Mouse (Mus musculus) liver, postnatal 0 days (tissue): ENCODE measurements around the gene Wdfy2. TPM values are rescaled to one million over a fixed set of nuclear protein-coding genes. Genes with fewer than 3 reads are reported as not detected.
"Not testable (repeated sequence)": the region's sequence is repeated elsewhere in the genome, so short reads cannot be mapped to it uniquely, and the experiment has no call there.

Experiments
- ATAC-seq: fragments of 200-750 bp; cut with Nextera tagmentation; 2 replicates; pipeline ENCODE4 v1.8.0; 2017; ENCODE audit warnings: mild to moderate bottlenecking, moderate library complexity
- DNase-seq: peaks from one replicate; pipeline ENCODE4 v3.0.0-alpha.2; 2016
- H3K27ac ChIP-seq: fragments of 300-500 bp; sonication (generic); 2 replicates; pipeline ENCODE4 v1.5.1; 2014; ENCODE audit warnings: antibody characterized with exemption, moderate library complexity, mild to moderate bottlenecking, low read depth
- H3K27me3 ChIP-seq: fragments of 300-500 bp; sonication (generic); 2 replicates; pipeline ENCODE4 v1.6.1; 2014; ENCODE audit warnings: low read length, control low read depth, mixed read lengths; ENCODE audit not compliant: insufficient read depth
- H3K36me3 ChIP-seq: fragments of 300-500 bp; sonication (generic); replicated peaks from 2 replicates; pipeline ENCODE4 v1.6.1; 2014; ENCODE audit warnings: mild to moderate bottlenecking, control low read depth, low read length, moderate library complexity, mixed read lengths; ENCODE audit not compliant: insufficient read depth
- H3K4me1 ChIP-seq: fragments of 300-500 bp; sonication (generic); 2 replicates; pipeline ENCODE4 v1.6.1; 2014; ENCODE audit warnings: antibody characterized with exemption, mild to moderate bottlenecking, control low read depth; ENCODE audit not compliant: insufficient read depth
- H3K4me2 ChIP-seq: fragments of 300-500 bp; sonication (generic); 2 replicates; pipeline ENCODE4 v1.6.1; 2014; ENCODE audit warnings: low read depth, mild to moderate bottlenecking, low read length, moderate library complexity, mixed read lengths
- H3K4me3 ChIP-seq: fragments of 300-500 bp; sonication (generic); 2 replicates; pipeline ENCODE4 v1.5.1; 2014; ENCODE audit warnings: low read depth, low read length
- H3K9ac ChIP-seq: fragments of 300-500 bp; sonication (generic); replicated peaks from 2 replicates; pipeline ENCODE4 v1.6.1; 2014; ENCODE audit warnings: mild to moderate bottlenecking, moderate library complexity
- H3K9me3 ChIP-seq: fragments of 300-500 bp; sonication (generic); 2 replicates; pipeline ENCODE4 v1.6.1; 2016; ENCODE audit warnings: mild to moderate bottlenecking, control low read depth, low read length, mixed read lengths
- CTCF ChIP-seq: sonication (generic); IDR thresholded peaks from 2 replicates; pipeline ENCODE4 v1.5.1; 2016; ENCODE audit warnings: antibody characterized with exemption, low read depth
- EP300 ChIP-seq: IDR thresholded peaks from 2 replicates; pipeline ENCODE4 v1.6.1; 2016; ENCODE audit warnings: antibody characterized with exemption, low read depth, mild to moderate bottlenecking
- WGBS: fragments of 180-500 bp; shearing (Covaris S2); extraction: QIAGEN DNeasy Blood & Tissue Kit; methylation state at CpG from one replicate; pipeline ENCODE4 v1.1.7; 2014; ENCODE audit not compliant: insufficient replicate concordance; 5-methylcytosine and 5-hydroxymethylcytosine counted together
- polyA plus RNA-seq: library from polyadenylated mRNA; unstranded; fragments of >200 nt; fragmentation: Nextera tagmentation; extraction: Ambion mirVana; gene quantifications from 2 replicates; pipeline ENCODE4 v1.2.1, GENCODE M21; 2015

The Wdfy2 gene
- polyA plus RNA-seq, 1 experiment from 2014 or later, result 2.0 TPM

DNA sequence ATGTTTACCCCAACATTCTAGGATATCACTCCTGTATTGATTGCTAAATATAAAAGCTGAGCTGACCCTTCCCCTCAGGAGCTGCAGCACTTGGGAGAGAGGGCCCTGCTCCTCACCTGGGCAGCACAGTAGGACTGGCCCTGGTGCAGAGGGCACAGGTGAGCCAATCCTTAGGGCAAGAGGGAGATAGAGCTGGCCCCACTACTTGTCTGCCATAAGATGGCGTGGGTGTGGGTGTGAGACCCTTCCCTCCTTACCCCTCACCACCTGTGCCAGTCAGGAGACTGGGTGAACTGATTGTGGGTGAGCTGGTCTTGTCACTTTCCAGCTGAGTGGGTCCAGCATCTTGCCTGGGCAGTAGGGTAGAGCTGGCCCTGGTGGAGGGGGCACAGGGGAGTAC is 47.2 kb downstream of the Wdfy2 start:
- H3K27ac ChIP-seq, result no peak overlapping the region
- WGBS, result 86% methylated on average over 1 of the region's 1 CpGs
- TF ChIP-seq CTCF (no peak), EP300 (no peak)

DNA sequence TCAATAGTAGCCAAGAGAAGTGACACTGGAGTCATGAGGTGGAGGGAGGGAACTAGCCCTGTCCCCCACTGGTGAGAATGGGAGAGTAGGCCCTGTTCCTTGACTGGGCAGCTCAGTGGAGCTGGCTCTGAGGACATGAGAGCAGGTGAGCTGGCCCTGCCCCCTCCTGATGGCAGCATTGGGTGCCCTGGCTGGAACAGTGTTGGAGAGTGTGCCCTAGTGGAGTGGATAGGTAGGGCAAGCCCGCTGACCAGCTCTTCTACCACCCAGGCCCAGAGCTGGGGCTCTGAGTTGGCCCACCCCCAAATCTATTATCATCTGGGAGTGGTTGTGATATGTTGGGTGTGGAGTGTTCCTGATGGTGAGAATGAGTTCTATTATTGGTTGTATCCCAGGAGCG is 47.7 kb downstream of the Wdfy2 start:
- Histone ChIP-seq H3K27ac (no peak overlapping the region), H3K9ac (no peak overlapping the region), H3K9me3 (no peaks in the 10 kb centered on the region), H3K36me3 (no peaks in the 10 kb centered on the region), H3K4me3 (no peak overlapping the region), H3K4me2 (no peak overlapping the region), H3K27me3 (no peaks in the 10 kb centered on the region), H3K4me1 (peaks cover 17% of the 10 kb centered on the region)
- ATAC-seq, result no peak
- TF ChIP-seq CTCF, result peak; percentile 26
- no peak for TF ChIP-seq EP300
- 74% methylated on average over 2 of the region's 2 CpGs for WGBS
- DNase-seq, result no peak

More for the DNA sequence above, 47.2 kb downstream of the Wdfy2 start:
- H3K4me3 ChIP-seq, result no peak overlapping the region
- DNase-seq (no peak), ATAC-seq (no peak)
- H3K9ac ChIP-seq, result no peak overlapping the region
- no peaks in the 10 kb centered on the region for H3K27me3 ChIP-seq
- H3K4me1 ChIP-seq, result peaks cover 22% of the 10 kb centered on the region
- no peaks in the 10 kb centered on the region for H3K9me3 ChIP-seq
- no peak overlapping the region for H3K4me2 ChIP-seq
- no peaks in the 10 kb centered on the region for H3K36me3 ChIP-seq

DNA sequence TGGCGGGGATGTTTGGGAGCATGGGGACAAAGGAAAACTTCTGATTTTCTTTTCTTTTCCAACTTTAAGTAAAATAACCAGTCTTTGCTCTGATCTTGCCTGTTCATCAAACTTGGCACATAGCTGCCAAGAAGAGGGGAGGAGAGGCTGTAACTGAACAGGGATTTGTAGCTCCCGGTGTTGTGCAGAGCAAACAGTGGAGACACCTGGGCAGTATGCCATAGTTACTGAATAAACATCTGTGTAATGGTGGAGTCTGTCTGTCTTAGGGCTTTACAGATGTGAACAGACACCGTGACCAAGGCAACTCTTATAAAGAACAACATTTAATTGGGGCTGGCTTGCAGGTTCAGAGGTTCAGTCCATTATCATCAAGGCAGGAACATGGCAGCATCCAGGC is 53.9 kb downstream of the Wdfy2 start:
- Histone ChIP-seq H3K4me3 (no peak overlapping the region), H3K27me3 (no peaks in the 10 kb centered on the region), H3K4me1 (peaks cover 10% of the 10 kb centered on the region; the same call in 1 of the 2 replicates), H3K9ac (no peak overlapping the region), H3K36me3 (no peaks in the 10 kb centered on the region; the same call in 1 of the 2 replicates), H3K27ac (no peak overlapping the region), H3K4me2 (no peak overlapping the region), H3K9me3 (no peaks in the 10 kb centered on the region)
- ATAC-seq (no peak), DNase-seq (no peak)
- TF ChIP-seq CTCF (no peak), EP300 (no peak)
- WGBS, result 66% methylated on average over 3 of the region's 3 CpGs

DNA sequence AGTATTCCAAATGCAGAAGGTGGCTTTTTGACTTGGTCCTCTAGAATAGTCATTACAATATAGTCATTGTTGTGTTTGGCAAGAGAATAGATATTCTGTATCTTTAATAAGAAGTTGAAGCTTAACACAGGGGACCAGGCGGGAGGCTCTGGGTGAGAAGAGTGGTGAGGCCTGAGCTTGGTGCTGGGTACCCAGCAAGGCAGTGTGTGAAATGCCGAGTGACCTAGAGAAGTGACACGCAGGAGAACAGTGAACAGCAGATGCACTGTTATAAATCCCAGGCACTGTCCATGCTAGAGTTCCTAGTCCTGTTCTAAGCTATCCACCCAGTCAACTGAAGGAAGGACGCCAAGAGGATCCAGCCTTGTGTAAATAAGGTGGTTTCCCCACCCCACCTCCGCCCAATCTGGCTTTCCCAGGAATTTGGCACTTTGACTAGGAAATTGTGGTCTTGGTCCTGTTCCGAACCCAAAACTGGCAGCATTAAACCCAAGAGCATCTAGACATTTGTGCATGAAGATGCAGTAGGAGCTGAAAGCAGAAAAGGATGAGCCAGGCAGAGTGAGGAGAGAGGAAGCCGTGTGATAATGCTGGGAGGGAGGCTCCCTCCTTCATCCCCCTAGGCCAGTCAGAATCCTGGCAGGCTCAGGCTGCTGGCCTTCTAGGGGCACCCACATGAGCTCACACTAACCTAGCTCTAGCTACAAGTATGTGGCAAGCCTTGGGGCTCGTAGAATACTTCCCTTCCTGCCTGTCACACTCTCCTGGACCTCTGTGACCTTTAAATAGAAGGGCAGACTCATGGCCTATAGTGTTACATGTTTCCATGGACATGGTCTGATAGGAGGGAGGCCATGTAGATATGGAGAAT is 55.5 kb downstream of the Wdfy2 start:
- Histone ChIP-seq H3K27ac (no peak overlapping the region), H3K9me3 (no peaks in the 10 kb centered on the region), H3K27me3 (no peaks in the 10 kb centered on the region), H3K4me3 (no peak overlapping the region), H3K4me2 (no peak overlapping the region), H3K9ac (no peak overlapping the region), H3K36me3 (no peaks in the 10 kb centered on the region; the same call in 1 of the 2 replicates), H3K4me1 (peaks cover 10% of the 10 kb centered on the region; the same call in 1 of the 2 replicates)
- WGBS, result 60% methylated on average over 8 of the region's 8 CpGs
- ATAC-seq (no peak), DNase-seq (no peak)
- no peak for TF ChIP-seq EP300
- TF ChIP-seq CTCF, result no peak

DNA sequence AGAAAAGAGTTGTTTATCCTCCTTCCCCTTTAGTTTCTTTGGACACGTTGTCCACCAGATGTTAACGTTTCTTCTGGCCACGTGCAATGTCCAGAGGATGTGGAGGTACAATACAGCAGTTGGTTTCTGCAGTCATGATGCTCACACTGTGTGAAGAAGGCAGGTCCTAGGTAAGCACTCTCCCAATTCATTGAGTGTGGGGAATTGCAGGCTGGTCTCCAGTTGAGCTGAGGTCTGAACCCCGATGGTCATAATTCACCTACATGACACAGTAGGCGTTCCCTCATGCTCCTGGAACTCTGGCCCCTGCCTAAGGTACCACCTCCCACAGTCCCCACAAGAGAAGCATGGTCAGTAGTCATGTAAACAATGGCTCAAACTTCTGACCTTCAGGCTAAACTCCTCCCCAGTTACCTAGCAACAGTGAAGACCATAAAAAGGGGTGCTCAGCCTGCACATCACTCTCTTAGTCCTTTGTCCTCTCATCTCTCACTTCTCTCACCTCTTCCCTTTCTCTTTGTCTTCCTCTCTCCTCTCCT is 56.2 kb downstream of the Wdfy2 start:
- not testable (repeated sequence) for H3K9me3 ChIP-seq, DNase-seq, H3K36me3 ChIP-seq, H3K4me2 ChIP-seq, H3K27ac ChIP-seq, H3K9ac ChIP-seq, H3K4me3 ChIP-seq, H3K27me3 ChIP-seq, ATAC-seq
- peaks cover 10% of the 10 kb centered on the region; the same call in 1 of the 2 replicates for H3K4me1 ChIP-seq
- 57% methylated on average over 5 of the region's 5 CpGs for WGBS

DNA sequence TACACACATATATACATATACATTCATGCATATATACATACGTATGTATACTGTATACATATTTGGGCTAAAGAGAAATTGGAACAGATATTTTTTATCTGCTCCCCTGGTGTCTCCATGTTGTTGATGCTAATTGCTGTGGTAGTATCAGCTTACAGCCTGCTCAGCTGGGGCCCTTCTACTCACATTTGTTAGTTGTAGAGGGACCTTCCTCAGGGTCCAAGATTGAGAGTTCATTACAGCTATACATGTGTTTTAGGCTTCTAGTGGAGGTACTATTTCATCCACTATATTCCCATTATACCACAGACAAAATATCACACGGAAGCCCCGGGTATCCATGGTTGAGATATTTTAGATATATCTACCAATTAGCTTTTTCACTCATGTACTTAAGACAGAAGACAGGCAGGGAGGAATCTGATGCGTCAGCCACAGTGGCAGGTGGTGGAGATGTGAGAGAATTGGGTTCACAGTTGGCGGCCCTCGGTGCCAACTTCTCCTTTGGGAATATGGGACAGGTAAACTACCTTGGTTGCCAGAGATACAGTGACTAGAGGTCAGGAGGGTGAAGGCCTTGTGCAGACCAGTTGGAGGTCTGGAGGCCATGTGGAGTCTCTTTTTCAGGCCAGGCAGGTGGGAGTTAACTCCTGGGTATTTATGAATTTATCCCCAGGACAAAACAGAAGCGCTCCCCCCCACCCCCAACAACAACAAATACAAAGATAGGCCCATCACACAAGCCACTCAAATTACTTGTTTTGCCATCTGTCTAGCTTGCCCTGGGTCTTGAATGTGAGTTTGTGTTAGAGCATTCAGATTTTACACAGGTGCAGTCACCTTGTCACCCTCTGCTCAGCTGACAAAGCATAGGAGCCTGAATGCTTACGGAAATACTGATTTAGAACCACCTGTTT is 57.7 kb downstream of the Wdfy2 start:
- no peaks in the 10 kb centered on the region; the same call in 1 of the 2 replicates for H3K36me3 ChIP-seq
- WGBS, result 83% methylated on average over 8 of the region's 8 CpGs
- ATAC-seq (no peak), DNase-seq (no peak)
- no peak overlapping the region for H3K4me3 ChIP-seq
- H3K27me3 ChIP-seq, result no peaks in the 10 kb centered on the region
- no peaks in the 10 kb centered on the region for H3K9me3 ChIP-seq
- H3K27ac ChIP-seq, result no peak overlapping the region
- H3K9ac ChIP-seq, result no peak overlapping the region
- TF ChIP-seq CTCF, result no peak
- TF ChIP-seq EP300, result no peak
- no peak overlapping the region for H3K4me2 ChIP-seq
- H3K4me1 ChIP-seq, result peaks cover 10% of the 10 kb centered on the region; the same call in 1 of the 2 replicates
